Mouse (Mus musculus) cerebellum, postnatal 36 days (tissue): ENCODE measurements around the gene Zfp354b.
A peak's percentile ranks its signal among the peaks of the same experiment; 100 is the strongest.

Source experiments
- DNase-seq, 2 experiments: peaks; one replicate each; pipeline ENCODE4 v3.0.0; 2021 to 2022; ENCODE audit warnings: mixed read lengths in 2 of 2

Zfp354b gene

DNA sequence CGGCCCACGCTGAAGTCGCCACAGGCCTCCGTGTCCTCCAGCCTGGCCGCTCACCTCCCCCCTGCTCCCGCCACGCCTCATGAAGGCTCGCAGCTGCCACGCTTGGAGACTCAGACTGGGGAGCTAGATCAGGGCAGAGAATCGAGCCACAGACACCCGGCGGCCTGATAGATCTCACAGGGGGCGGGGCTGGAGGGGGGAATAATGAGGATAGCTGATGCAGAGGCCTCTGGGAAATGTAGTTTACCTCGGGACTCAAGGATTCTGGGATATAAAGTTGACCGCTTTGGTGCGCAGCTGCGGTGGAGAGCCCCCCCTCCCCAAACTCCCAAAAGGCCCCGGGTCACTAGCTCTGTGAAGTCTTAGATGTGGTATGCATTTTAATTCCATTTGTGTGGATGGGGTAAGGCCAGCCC, at the start of gene Zfp354b:
TSS of gene Zfp354b (minus strand) at position 183 of the 416 bp plus-strand sequence.
- peak; percentile 85 to 87 for DNase-seq

DNA sequence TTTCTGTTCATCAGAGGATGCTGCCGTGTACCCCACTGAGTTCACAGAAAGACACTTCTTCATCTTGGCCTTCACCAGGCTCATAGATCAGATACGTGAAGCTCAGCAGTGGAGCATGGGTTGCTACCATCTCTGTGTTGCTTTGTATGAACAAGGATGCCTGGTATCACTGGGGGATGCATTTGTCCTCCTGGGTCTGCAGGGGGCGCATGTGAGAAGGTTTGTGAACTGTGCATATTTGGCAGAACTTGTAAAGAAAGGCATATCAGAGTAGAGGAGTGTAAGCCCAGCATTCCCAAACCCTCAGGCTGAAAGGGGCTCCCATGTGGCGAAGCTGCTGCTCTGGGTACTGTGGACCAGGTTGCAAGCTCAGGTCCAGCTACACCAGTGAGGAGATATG, 45.8 kb upstream of the Zfp354b start:
- DNase-seq, result no peak

DNA sequence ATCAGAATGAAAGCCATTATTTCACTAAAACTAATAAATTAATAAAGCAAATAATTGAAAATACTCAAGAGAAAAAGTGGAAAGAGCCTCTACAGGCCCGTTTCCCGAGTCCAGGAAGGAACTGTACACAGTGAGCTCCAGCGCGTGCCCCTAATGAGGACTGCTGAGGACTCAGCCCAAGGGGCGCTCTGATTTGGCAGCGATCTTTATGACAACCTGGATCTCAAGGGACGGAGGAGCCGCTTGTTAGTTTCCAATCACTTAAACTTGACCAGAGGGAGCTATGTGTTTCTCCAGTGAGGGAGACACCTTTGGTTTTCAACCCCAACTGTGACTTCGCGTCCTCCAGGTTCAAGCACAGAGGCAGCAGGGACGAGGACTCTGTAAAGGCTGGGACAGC, 34.8 kb upstream of the Zfp354b start, which contains the start of gene Olfr1378:
TSS of gene Olfr1378 (plus strand) at position 301 of the 400 bp plus-strand sequence.
- no peak for DNase-seq

DNA sequence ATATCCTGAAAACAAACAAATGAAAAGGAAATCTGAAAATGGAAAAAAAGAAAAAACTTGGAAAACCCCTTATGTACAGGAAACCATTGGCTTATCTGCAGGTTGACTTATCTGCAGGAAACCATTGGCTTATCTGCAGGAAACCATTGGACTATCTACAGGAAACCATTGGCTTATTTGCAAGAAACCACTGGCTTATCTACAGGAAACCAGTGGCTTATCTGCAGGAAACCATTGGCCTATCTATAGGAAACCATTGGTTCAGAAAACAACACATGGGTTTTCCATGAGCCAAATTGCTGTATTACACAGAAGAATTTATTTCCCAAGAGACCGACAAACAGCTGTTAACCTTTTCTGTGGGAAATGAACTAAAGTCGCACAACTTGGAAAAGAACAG, 33.5 kb upstream of the Zfp354b start:
- no peak for DNase-seq

DNA sequence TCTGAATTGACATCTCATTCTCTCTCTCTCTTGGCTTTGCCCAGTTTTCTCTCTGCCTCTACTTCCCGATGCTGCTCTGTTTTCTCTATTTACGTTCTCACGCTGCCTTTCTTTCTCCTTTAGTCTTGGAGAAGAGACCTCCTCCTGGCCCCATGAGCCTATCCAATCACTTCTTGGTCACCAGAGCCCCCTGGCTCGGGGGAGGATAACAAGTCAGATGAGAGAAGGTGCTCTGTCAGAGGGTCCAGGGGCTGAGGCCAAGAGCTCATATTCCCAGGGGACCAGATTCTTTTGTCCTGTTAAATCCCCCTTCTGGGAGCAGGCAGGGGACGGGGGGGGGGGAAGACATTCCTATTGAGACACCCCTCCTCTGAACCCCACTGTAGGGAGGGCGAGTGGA, 22.2 kb upstream of the Zfp354b start, which contains the start of gene Prop1:
TSS of gene Prop1 (minus strand) at position 101 of the 400 bp plus-strand sequence.
- DNase-seq, result no peak

DNA sequence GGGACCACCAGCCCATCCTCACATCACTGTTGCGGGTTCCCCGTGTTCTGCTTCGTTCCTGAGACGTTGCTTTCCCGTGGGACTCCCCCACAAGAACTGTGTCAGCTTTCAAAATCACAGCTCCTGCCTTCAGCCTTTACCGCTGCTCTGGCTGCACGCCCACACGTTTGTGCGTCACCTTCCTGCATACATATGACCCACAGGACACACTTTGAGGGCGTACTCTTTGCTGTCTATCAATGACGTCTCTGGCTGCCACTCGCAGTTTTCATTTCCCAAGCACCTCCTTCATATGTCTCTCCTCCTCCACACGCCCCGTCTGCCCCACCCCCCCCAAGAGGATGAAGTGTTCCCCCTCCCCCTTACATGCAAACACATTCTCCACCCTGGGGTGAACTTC, 20.9 kb upstream of the Zfp354b start:
- no peak for DNase-seq

DNA sequence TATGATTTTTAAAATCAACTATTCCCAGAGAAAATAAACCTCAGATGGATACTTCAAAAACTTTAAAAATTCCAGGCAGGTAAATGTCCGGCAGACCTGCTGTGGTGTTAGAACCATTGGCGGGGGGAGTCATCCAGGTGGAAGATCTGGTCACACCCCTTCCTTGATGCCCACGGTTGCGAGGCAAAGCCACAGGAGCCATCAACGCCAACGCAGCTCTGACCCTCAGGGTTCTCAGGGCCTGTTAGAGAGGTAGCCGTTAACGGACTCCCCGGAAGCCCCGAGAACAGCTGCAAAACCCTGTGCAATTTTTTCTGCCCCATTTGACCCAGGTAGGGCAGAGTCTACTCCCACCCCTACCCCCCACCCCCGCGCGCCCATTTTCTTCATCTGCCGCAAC, 12.1 kb upstream of the Zfp354b start, which contains the start of gene 4933414I15Rik:
TSS of gene 4933414I15Rik (minus strand) at position 260 of the 400 bp plus-strand sequence.
- DNase-seq, result no peak

DNA sequence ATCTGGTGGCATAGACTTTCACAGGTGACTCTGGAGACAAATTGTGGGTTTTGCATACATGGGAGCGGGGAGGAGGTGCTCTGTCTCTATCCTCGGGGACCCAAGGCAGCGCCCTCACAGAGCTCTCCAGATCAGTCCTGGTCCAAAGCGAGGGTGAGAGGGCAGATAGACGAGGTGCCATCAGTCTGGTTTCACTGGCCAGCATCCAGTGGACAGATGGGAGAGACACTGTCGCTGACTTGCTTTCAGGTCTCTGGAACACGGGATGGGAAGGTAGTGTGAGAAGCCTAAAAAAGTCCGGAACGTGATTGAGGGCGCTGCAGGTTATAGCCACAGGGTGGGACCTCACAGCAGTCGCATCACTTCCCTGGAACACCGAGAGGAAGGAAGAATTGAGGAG, 11.0 kb upstream of the Zfp354b start:
- peak in 1 of 2 experiments; percentile 13 for DNase-seq

DNA sequence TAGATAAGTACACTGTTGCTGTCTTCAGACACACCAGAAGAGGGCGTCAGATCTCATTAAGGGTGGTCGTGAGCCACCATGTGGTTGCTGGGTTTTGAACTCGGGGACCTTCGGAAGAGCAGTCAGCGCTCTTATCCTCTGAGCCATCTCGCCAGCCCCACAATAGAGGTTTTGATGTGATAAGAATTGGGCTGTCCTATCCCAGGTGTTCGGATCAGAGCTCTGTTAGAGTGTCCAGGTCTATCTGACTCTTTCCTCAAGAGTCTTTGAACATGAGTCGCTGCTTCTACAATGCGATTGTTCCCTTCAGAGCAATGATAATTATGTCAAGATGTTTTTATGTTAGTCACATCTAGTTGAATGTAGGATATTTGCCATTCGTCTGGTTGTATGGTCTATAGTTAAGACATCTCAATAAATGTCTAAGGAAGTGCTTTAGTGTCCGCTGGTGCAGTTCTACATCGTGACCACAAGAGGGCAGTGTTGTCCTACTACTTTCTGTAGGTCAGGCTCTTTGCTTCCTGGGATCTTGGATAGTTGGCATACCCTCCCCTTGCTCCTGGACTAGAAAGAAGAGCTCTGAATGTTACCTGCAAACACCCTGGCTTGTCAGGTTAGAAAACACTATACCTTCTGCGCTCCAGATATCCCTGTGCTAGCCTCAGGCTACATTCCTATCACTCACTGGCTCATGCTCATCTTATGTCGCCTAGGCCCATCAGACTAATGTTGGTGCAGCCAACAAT, 8.4 kb upstream of the Zfp354b start:
- DNase-seq, result peak in 1 of 2 experiments; percentile 44

DNA sequence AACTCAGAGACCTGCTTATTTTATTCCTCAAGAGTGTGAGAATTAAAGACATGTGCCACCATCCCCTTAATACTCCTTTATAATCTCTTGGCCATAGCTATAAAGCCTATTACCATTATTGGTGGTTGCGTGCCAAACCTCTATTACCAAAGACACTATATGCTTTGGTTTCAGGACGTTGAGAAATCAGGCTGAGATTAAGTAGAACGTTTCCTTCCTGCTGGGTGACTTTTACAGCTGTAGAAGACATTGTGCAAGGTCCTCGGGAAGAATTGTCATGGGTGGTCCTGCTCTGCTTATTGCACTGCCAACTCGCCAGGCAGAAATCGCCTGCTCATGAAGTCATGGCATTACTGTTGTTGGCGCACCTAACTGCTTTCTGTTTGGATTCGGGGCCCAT, 7.0 kb upstream of the Zfp354b start:
- DNase-seq, result no peak

DNA sequence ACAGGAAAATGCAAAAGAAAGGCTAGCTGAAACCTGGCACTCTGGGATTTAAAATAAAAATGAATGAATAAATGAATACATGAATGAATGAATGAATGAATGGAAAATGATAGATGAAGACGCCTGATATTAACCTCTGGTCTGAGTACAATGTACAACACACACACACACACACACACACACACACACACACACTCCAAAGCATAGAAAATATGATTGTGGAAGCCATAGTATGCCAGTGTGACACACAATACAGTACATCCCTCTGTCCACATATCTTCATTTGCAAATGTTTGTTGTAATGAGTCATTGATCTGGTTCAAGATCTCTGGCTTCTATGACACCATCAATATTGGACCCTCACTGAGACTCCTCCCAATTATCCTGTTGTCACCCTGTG, 607 bp upstream of the Zfp354b start:
- no peak for DNase-seq

DNA sequence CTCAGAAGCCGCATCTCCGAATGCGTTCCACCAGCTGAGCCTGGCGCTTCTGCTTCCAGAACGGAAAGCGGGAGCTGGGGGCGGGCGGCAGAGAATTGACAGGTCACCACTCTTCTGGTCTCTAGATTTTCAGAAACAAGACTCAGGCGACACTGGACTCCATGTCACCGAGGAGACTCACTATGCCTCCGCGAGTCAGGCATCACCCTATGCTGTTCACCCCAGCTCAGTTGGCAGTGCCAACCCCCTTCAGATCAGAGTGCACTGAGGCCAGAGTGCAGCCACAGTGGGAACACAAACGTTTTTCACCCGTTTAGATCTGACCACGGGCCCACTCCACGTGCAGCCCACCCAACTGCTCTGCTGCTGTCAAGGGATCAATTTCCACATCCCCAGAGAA, 412 bp downstream of the Zfp354b start:
- DNase-seq, result no peak

DNA sequence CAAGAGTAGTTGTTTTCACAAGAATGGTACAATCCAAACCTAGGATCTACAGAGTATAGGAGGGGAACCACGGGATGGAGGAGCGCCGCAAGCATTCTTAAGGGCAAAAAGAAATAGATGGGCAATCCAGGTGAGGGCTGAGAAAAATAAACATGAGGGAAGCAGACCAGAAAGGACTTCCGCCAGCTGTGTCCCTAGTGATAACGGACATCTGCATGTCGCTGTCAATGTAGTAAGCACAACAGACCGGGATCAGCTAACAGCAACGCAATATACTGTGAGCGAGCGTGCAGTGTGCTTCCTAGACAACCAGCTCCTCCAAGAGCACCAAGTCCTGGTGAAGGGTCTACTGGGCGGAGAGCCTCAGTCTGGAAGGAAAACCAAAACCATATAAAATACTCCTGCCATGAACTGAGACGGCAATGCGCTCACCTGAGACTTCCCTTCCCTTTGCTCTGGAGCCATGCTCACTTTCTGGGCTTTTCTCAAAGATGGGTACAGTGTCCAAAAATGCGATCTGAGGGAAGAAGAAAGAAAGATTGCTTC, 891 bp downstream of the Zfp354b start:
- no peak for DNase-seq

DNA sequence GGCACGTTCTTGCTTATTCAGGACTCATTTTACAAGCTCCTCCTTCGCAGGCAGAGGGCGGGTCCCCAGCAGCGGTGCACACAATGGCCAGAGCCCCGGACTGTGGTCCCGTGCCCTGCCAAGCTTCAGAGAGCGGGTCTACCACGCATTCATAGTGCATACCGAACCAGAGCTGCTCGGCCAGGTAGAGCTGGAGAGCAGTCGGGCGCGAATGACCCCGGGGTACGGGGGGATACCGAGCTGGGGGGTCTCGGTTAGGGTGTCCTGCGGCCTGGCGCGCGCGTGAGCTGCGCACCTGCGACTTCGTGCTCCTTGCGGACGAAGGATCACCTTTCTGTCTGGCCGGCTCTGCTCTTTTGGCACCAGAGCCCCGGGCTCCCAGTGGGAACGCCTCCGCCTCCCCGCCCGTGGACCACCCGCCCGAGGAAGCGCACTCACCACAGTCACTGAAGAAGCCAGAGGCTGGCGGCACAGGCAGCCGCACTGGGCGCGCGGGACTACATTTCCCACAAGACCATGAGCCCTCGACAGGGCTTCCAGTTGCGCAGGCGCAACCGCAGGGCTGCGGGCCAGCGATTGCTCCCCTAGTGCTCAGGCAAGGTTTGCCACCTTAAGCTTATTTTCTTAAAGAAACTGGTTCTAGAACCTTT, 15.6 kb downstream of the Zfp354b start, which contains the start of gene Zfp2:
TSS of gene Zfp2 (minus strand) at position 495 of the 650 bp plus-strand sequence.
- DNase-seq, result peak; percentile 90 to 92

DNA sequence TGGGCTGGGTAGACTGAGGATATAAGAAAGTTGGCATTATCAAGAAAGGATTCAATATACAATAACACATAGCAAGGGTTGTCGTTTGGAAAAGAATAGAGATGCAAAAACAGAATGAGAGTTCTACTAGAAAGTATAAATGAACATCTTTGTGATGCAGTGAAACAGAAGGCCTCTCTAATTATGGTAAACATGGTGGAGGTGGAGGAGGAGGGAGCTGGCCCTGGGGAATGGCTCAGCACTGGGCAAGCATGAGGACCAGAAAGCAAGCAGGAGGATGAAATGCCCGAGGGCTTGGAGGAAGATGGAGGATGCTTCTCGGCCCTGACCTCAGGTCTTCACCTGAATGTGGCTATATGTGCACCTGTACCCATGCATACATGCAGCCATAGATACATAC, 17.0 kb downstream of the Zfp354b start:
- DNase-seq, result no peak

DNA sequence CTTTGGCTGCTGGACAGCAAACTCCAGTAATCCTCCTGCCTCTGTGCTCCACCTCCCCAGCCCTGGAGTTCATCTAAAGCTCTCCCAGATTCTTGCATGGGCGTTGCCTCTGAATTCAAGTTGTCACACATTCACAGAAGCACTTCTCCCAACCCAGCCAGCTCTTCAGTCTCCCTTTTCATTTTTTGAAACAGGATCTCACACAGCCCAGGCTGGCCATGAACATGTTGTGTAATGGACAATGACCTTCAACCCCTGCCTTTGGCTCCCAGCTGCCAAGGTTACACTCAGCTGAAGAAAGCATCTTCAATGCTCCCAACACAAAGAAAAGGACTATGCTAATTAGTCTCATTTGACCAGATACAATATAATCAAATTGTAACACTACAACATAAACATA, 18.1 kb downstream of the Zfp354b start:
- no peak for DNase-seq

DNA sequence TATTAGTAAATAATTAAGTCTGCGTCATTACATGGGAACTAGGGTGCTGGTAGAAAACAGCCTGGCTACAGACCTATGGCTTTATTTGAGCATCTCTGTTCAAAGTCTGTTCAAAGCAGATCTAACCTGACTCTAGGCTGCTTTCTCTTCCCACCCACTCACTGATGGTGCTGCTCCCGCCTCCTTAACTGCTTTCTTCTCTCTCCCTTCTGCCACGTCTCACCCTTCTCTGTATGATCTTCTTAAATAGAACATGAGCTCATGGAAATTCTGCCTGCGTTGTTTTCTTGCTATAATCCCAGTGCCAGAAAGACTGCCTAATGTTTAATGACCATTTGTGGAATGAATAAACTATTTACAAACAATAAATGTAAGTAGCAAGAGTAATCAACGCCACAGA, 23.3 kb downstream of the Zfp354b start:
- DNase-seq, result no peak

DNA sequence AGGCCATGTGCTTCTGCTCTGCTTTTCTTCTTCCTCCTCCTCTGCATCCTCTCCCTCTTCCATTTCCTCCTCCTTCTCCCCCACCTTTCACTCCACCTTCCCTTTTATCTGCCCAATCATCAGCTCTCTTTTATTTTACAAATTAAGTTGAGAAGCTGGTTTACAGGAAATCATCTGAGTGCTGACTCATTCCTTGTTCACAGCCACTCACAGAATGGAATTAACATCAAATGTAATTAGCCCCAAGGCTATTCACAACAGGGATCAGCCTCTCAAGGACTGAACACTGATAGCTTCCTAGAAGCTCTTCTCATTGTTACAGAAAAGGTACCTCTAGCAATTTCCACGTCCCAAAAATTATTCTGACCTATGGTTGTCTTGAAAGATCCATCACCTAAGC, 34.1 kb downstream of the Zfp354b start:
- no peak for DNase-seq

DNA sequence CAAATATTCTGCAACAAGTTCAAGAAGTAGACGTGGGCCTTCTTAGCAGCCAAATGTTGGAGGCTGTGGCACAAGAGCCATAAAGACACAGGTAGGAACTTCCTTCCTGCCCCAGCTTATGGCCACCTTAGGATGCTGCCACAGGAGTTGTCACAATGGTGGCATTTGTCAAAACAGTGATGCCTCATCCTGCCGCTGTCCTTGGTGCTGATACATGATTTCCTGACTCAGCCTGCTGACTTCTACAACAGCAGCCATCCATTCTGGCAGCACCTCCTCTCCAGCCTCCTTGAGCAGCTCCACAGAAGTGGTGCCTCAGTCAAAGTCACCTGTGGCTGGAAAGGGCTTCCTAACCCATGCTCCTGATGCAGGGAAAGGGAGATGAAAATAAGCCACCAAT, 39.0 kb downstream of the Zfp354b start:
- DNase-seq, result no peak

DNA sequence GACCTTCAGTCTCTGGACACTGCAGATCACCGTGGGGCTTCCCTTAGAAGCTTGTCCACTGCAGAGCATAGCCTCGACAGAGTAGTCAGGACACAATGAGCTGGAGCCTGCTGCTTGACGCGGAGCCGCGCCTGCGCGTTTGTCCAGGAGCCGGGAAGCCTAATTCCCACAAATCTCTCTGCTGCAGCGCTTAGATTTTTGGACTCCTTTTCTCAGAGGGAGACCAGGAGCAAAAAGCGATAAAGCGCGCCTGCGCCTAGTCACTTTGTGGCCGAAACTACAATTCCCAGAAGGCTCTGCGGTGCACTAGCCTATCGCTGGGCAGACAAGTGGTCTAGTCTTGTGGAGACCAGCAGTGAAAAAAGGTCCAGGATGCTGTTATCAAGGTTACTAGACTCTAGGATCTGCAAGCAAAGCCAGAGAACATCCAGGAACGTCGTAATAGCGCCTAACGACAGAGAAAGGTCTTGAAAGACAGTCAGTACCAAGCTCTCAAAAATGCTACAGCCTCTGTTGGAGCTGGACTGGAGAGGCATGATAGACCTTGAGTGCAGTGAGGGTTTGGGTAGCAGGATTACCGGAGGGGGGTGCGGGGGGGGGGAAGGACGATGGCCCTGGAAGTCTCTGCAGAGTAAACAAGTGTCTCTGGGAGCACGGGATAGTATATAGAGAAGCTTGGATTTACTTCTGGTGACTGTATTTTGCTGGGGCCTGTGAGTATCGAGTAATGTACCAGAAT, 43.9 kb downstream of the Zfp354b start, which contains the start of gene Zfp454:
TSS of gene Zfp454 (minus strand) at position 262 of the 739 bp plus-strand sequence.
- DNase-seq, result peak; percentile 93 to 97

DNA sequence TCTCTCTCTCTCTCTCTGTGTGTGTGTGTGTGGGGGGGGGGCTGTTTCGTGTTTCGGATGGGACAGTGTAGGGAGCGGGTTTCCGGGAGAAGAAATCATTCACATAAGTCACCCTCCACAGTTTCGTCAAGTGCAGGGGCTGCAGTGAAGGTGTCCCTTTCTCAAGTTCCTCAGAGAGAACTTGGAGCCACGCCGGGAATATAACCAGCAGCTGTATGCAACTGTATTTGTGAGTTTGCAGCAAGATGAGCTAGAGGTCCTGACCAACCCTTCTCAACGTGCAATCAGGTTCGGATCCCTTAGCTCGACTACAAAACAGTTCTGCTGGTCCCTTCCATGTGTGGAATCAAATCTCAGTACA, 44.5 kb downstream of the Zfp354b start:
- peak in 1 of 2 experiments; percentile 15 for DNase-seq

DNA sequence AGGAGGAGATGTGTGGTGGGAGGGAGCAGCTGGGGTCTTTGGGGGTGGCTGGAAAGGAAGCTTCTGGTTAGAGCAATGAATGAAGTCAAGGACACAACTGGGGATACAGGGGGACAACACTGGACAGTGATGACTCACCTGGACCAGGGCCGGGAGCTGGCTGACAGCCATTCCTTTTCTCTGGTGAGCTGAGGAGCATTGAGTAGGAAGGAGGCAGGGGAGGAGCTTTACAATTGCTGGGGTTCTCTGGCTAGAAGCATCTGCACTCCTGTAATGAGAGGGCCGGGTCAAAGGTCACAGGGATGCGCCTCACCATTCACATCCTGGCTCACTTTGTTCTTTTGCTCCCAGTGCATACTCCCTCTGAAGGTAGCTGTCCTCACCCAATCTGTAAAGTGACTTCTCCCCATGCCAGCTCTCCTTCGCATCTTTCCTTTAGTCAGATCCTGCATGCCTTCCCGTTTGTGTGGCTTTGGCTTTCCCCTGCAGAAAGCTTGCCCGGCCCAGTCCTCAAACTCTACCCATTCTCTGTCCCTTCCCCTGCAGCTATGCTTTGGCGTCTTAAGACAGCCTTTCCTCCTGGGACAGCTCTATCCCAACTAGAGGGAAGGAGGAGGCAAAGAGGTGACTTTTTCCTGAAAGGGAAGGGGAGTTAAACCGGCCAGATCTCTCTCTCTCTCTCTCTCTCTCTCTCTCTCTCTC, 45.1 kb downstream of the Zfp354b start:
- DNase-seq, result peak; percentile 38
